Mouse (Mus musculus): Measurements from ENCODE around the gene Phkg2. TPM values are rescaled to one million over a fixed set of nuclear protein-coding genes. Genes with fewer than 3 reads are reported as not detected.
"Not testable (repeated sequence)": the region's sequence is repeated elsewhere in the genome, so short reads cannot be mapped to it uniquely, and the experiment has no call there.

Phkg2 gene
- total RNA-seq, 2 experiments from 2014 or later: 8.3 to 10.8 TPM

DNA sequence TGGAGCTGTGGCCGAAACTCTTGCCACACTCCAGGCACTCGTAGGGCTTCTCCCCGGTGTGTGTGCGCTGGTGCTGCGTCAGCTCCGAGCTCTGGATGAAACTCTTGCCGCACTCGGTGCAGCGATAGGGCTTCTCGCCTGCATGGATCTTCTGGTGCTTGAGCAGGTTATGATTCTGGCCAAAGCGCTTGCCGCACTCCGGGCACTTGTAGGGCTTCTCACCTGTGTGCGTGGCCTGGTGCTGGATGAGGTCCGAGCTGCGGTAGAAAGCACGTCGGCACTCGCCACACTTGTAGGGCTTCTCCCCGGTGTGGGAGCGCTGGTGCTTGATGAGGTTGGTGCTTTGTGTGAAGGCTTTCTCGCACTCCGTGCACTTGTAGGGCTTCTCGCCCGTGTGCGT lies 38.4 kb downstream of the Phkg2 start:
- Histone ChIP-seq H3K27ac (no peak overlapping the region), H3K4me3 (no peak overlapping the region)
- DNase-seq: peak; percentile 16
- no peak for TF ChIP-seq CTCF (IDR thresholded peaks at IDR 0.05)
- intact Hi-C loops (cut with DNase I): no loop called here

DNA sequence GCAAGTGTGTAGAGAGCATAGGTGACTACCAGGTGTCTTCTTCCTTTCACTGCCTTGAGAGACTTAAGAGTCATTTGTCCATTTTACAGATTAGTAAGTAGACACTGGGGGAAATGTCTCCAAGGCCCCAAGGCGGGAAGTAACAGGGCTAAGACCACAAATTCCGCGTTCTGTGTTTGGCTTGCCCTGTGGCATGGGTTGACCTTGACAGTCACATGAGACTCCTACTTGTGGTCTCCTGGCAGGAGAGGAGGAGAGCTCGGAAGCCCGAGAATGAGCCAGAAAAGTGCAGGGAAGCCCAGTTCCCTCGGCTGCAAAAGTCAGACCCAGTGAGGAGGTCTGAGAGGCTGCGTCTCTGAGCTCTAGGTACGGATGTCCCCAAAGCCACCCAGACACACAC lies 40.4 kb downstream of the Phkg2 start:
- Histone ChIP-seq H3K4me3 (peak overlapping the region; percentile 77), H3K27ac (no peak overlapping the region)
- TF ChIP-seq CTCF (IDR thresholded peaks at IDR 0.05): no peak
- DNase-seq: peak; percentile 11
- intact Hi-C loops (cut with DNase I): no loop called here

DNA sequence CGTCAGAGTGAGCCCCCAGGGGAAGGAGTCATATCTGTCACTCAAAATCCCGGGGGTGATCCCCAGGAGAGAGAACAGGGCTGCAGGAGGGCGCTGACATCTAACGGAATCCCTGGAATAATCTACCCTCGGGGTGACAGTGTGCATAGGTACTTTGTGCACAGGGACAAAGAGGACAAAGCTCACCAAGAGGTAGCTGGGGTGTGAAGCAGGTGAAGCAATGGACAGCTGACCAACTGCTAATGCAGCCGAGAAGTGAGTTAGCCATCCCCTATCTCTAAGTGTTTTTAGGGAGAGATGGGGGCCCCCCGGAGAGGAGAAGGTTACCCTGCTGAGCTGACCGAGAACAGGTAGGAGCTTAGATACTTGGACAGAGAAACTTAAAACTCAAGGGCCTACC lies 41.0 kb downstream of the Phkg2 start:
- DNase-seq: peak; percentile 14
- H3K27ac ChIP-seq: peak overlapping the region; percentile 91
- H3K4me3 ChIP-seq: peak overlapping the region; percentile 77
- TF ChIP-seq CTCF (IDR thresholded peaks at IDR 0.05): no peak
- intact Hi-C loops (cut with DNase I): loop anchor here (1.0 kb wide), 1 partner anchor 23 kb away; no protein-coding TSS in a partner anchor

DNA sequence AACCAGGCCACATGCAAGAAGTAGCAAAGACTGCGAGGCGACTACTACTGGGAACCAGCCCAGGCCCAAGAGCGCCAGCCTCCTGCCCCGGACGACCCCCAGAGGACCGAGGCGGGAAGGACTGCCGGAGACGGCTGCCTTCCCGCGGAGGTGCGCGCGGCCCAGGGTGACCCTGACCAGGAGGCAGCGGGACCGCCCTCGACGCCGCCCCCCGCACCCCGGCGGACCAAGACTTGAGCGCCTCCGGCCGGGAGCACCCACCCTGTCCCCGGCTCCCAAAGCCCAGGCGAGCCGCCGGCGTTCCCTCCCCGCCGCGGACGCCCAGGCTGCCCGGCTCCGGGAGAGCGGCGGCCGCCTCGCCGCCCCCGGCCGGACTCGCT lies 41.4 kb downstream of the Phkg2 start:
- intact Hi-C loops (cut with DNase I): loop anchor here (1.0 kb wide), 1 partner anchor 23 kb away; no protein-coding TSS in a partner anchor
- DNase-seq: peak; percentile 74
- no peak for TF ChIP-seq CTCF (IDR thresholded peaks at IDR 0.05)
- H3K27ac ChIP-seq: peak overlapping the region; percentile 91
- H3K4me3 ChIP-seq: peak overlapping the region; percentile 77

DNA sequence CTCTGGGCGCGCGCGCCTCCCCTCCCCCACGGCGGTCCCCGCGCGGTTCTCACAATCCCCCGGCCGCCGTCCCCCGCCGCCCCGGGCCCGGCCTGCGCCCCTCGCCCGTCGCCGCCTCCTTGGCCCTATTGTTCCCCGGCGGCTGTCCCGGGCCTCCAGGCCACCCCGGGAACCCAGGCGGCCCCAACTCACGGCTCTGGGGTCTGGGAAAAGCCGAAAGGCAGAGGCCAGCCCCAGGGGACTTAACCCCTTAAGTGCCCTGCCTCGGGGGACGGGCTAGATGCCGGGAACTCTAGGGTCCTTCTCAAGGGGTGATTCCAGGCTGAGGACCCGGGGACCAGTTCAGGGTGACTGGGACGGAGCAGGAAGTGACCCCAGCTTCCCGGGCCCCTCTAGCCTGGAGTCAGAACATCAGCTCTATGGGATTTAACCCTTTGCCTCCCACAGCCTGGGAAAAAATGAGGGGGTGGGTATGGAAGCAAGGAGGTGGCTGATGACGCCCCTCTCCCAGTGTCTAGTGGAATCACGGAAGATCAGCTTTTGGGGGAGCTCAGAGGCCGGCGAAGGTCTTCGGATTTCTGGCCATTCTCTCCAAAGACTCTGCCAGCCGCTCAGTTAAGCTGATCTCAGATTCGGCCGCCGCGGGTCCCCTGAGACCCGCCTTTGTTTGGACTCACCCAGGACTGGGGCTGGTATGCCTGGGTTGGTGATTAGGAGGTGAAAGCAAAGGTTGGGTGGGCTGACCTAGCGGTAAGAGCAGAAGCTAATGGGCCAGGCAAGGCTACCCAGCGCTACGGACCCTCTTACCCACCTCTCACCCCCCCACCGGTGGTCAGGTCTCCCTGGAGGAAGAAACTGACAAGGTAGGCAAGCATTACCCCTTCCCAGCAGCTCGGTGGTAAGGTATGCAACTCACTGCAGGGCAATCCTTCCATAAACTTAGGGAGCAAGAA lies 42.0 kb downstream of the Phkg2 start, which contains the start of gene Zfp629:
Gene Zfp629 (minus strand): TSS at position 907 of the 953 bp plus-strand sequence.
- peak; percentile 77 for DNase-seq
- no peak for TF ChIP-seq CTCF (IDR thresholded peaks at IDR 0.05)
- Histone ChIP-seq H3K4me3 (peak within 1 kb of the TSS; percentile 77), H3K27ac (peak within 1 kb of the TSS; percentile 91)
- intact Hi-C loops (cut with DNase I): loop anchor here (1.0 kb wide), 1 partner anchor 22 kb away; no protein-coding TSS in a partner anchor

DNA sequence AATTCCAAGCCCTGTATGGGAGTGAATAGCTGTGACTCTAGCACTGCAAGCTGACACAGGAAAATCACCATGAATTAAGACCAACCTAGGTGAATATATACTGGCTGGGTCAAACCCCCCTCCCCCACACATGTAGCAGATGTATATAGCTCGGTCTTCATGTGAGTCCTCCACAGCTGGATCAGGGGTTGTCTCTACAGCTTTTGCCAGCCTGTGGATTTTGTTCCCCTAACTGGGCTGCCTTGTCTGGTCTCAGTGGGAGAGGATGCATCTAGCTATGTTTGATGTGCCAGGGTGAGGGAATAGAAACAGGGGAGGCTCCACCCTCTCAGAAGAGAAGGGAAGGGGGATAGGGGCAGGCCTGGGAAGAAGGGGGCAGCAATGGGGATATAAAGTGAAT lies 43.2 kb downstream of the Phkg2 start:
- H3K27ac ChIP-seq: no peak overlapping the region
- intact Hi-C loops (cut with DNase I): no loop called here
- H3K4me3 ChIP-seq: no peak overlapping the region; the same call in 1 of the 2 replicates
- DNase-seq: no peak
- TF ChIP-seq CTCF (IDR thresholded peaks at IDR 0.05): no peak

DNA sequence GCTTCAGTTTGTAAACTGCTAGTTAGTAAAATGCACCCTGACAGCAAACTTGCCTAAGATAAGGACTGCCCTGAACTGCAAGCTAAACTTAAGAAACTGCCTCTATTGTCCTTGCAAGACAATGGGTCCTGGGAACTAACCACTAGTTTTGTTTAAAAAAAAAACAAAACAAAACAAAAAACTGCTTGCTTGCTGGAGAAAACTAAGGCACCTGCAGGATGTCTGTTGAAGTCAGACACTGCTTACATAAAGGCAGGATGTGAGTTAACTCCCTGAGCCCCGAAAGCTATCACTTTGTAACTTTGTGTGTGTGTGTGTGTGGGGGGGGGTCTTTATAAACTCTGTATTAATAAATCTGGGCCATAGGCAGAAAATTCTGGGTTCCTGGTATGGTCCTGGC lies 43.7 kb downstream of the Phkg2 start:
- H3K4me3 ChIP-seq: no peak overlapping the region
- intact Hi-C loops (cut with DNase I): no loop called here
- no peak for DNase-seq
- no peak for TF ChIP-seq CTCF (IDR thresholded peaks at IDR 0.05)
- no peak overlapping the region for H3K27ac ChIP-seq

DNA sequence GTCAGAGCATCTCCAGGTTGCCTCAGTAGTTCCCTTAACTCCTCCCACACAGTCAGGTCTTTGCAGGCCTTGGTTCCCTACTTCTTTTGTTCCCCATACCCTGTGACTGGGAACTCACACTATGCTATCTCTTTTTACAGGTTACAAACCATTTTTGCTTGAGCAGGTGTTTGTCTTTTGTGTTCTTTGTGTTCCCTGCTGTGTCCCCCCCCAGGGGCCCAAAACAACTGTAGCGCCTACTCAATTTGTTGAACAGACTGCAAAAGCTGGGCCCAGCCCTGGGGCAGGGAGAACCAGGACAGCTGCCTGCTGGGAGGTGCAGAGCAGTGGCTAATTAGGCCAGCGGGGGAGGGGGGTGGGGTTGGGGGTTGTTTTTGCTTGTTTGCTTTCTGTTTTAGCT lies 44.8 kb downstream of the Phkg2 start:
- no peak for TF ChIP-seq CTCF (IDR thresholded peaks at IDR 0.05)
- intact Hi-C loops (cut with DNase I): no loop called here
- no peak for DNase-seq
- Histone ChIP-seq H3K4me3 (no peak overlapping the region), H3K27ac (no peak overlapping the region)

DNA sequence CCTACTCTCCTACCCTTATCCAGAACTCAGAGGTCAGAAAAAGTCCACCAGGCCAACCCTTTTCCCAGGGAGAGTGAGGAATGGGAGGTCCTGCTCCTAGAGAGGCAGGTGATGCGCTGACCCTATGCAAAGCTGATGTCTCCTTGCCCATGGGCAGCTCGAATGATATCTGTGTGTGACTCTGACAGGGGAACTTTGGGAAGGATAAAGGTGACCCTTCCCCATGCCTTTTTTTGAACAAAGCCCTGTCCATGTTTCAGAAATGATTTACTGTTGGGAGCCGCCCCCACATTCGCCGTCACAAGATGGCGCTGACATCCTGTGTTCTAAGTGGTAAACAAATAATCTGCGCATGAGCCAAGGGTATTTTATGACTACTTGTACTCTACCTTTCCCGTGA lies 45.3 kb downstream of the Phkg2 start:
- DNase-seq; H3K4me3 ChIP-seq; intact Hi-C loops (cut with DNase I); H3K27ac ChIP-seq: not testable (repeated sequence)

DNA sequence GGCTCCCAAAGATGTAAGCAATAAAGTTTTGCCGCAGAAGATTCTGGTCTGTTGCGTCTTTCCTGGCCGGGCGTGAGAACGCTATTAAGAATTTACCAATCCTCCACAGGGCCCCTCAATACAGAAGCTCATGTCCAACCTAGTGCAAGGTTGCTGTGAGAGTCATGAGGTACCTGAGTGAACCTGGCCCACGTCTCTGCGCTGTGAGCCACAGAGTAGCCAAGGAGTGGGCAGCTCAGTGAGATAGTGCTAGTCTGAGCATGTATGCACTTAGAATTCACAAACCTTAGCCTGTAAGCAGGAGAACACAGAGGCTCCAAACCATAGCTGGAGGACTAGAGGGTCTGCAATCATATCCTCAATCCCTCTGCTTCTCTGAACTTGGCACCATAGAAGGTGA lies 52.9 kb downstream of the Phkg2 start:
- DNase-seq: no peak
- intact Hi-C loops (cut with DNase I): no loop called here
- Histone ChIP-seq H3K27ac (no peak overlapping the region), H3K4me3 (no peak overlapping the region)
- TF ChIP-seq CTCF (IDR thresholded peaks at IDR 0.05): no peak

DNA sequence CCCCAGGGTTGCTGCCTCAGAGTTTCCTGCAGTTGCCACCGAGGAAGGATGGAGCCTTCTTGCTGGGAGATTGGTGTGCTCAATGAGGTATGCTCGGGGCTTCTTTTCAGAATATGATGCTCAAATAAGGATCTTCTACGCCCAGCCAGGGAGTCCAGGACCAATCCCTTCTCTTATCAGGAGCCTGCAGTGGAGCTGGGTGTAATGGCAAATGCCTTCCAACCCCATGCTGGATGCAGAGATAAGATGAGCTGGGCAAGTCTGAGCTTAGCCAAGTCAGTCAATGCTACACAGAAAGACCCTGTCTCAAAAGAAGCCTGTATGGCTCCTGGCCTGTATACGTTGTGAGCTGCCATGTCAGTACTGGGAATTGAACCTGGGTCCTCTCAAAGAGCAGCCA lies 53.3 kb downstream of the Phkg2 start:
- H3K4me3 ChIP-seq: no peak overlapping the region
- no peak for TF ChIP-seq CTCF (IDR thresholded peaks at IDR 0.05)
- intact Hi-C loops (cut with DNase I): no loop called here
- H3K27ac ChIP-seq: no peak overlapping the region
- DNase-seq: no peak

DNA sequence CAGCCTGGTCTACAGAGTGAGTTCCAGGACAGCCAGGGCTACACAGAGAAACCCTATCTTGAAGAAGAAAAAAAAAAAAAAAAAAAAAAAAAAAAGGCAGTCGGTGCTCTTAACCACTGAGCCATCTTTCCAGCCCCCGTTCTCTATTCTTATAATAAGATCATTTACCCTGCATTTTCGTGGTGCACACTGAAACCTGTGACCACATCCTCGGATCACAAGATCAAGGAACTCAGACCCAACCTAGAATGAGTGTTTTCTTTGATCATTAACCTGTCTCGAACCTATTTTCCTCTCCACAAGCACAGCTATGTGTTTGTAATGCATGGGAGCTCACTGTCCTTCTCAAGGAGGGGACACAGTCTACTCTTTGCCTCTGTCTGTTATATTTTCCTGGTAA lies 55.5 kb downstream of the Phkg2 start:
- H3K27ac ChIP-seq: no peak overlapping the region
- no peak for DNase-seq
- no peak for TF ChIP-seq CTCF (IDR thresholded peaks at IDR 0.05)
- intact Hi-C loops (cut with DNase I): no loop called here
- no peak overlapping the region for H3K4me3 ChIP-seq

DNA sequence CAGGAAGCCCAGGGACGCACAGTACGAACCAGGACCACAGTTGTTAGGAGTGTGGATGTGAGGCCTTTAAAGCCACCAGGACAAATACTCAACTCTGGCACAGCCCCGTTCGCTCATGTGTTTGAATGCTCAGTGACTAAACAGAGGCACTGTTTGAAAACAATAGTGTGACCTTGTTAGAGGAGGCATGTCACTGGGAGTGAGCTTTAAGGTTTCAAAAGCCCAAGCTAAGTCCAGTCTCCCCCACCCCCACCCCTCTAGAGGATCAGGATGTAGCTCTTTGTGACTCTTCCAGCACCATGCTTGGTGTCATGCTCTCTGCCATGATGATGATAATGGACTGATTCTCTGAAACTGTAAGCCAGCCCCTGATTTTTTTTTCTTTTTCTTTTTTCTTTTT lies 58.3 kb downstream of the Phkg2 start:
- H3K4me3 ChIP-seq: no peak overlapping the region
- H3K27ac ChIP-seq: no peak overlapping the region
- DNase-seq: no peak
- TF ChIP-seq CTCF (IDR thresholded peaks at IDR 0.05): no peak
- intact Hi-C loops (cut with DNase I): no loop called here

Other genes with a start within 250 kb of the Phkg2 start
- 10 to 100 TPM; 35.2 to 38.9 TPM for gene Zfp768, start 227.8 kb upstream of the Phkg2 start, total RNA-seq (2021)
- 1 to 10 TPM; 3.7 to 3.8 TPM for gene Zfp747, start 197.3 kb upstream of the Phkg2 start, total RNA-seq (2021)
- 1 to 10 TPM; 1.6 to 2.4 TPM for gene 9130019O22Rik, start 186.2 kb upstream of the Phkg2 start, total RNA-seq (2021)
- 1 to 10 TPM; 1.2 to 1.3 TPM for gene E430018J23Rik, start 179.7 kb upstream of the Phkg2 start, total RNA-seq (2021)
- 1 to 10 TPM; 1.7 to 2.5 TPM for gene Zfp764, start 166.5 kb upstream of the Phkg2 start, total RNA-seq (2021)
- gene Zfp688, start 151.3 kb upstream of the Phkg2 start, total RNA-seq (2021): 1 to 10 TPM; 1.5 to 2.1 TPM
- gene Zfp689, start 124.2 kb upstream of the Phkg2 start, total RNA-seq (2021): 1 to 10 TPM in 1 of 2 experiments, under 1 TPM in 1; 0.71 to 1.3 TPM
- gene Prr14, start 113.7 kb upstream of the Phkg2 start, total RNA-seq (2021): 10 to 100 TPM; 19.3 to 20.9 TPM
- gene Fbrs, start 94.1 kb upstream of the Phkg2 start, total RNA-seq (2021): 10 to 100 TPM; 24.1 to 24.7 TPM
- 10 to 100 TPM; 47.5 to 50.4 TPM for gene Srcap, start 61.4 kb upstream of the Phkg2 start, total RNA-seq (2021)
- 1 to 10 TPM; 5.3 to 5.5 TPM for gene Gm42715, start 53.8 kb upstream of the Phkg2 start, total RNA-seq (2021)
- gene Tmem265, start 11.9 kb upstream of the Phkg2 start, total RNA-seq (2021): not detected
- gene Ccdc189, start 15.3 kb downstream of the Phkg2 start, total RNA-seq (2021): 1 to 10 TPM; 1.7 to 2.4 TPM
- 10 to 100 TPM; 33.3 to 34.6 TPM for gene Rnf40, start 15.4 kb downstream of the Phkg2 start, total RNA-seq (2021)
- 1 to 10 TPM; 9.3 TPM for gene Zfp629, start 42.5 kb downstream of the Phkg2 start, total RNA-seq (2021)
- gene Bcl7c, start 135.6 kb downstream of the Phkg2 start, total RNA-seq (2021): 10 to 100 TPM; 26.7 to 32.9 TPM
- 10 to 100 TPM; 16.8 to 18.1 TPM for gene Ctf1, start 139.4 kb downstream of the Phkg2 start, total RNA-seq (2021)
- gene Ctf2, start 158.8 kb downstream of the Phkg2 start, total RNA-seq (2021): not detected
- 1 to 10 TPM; 1.2 to 2.0 TPM for gene Fbxl19, start 171.2 kb downstream of the Phkg2 start, total RNA-seq (2021)
- gene Orai3, start 196.5 kb downstream of the Phkg2 start, total RNA-seq (2021): 10 to 100 TPM; 10.1 to 11.7 TPM
- 10 to 100 TPM; 15.3 to 20.8 TPM for gene Setd1a, start 203.3 kb downstream of the Phkg2 start, total RNA-seq (2021)
- gene Gm49388, start 212.3 kb downstream of the Phkg2 start, total RNA-seq (2021): 1 to 10 TPM; 1.9 to 2.1 TPM
- gene Hsd3b7, start 227.3 kb downstream of the Phkg2 start, total RNA-seq (2021): 1 to 10 TPM; 4.7 to 6.2 TPM